Mouse (Mus musculus): ENCODE results near the gene Large1. TPM values are rescaled to one million over a fixed set of nuclear protein-coding genes. Genes with fewer than 3 reads are reported as not detected.

The Large1 gene
- total RNA-seq, 2 experiments from 2014 or later, result 25.2 to 33.0 TPM

- no peak for DNase-seq (ENCODE audit: low spot score)
Measured at GRCm38 (mm10) chr8:72812690-72813089, 540.6 kb downstream of the Large1 start.

GRCm38 (mm10) chr8:72801583-72801982 lies 551.8 kb downstream of the Large1 start:
- no peak for DNase-seq (ENCODE audit: low spot score)

- DNase-seq (ENCODE audit: low spot score), result no peak
Measured at GRCm38 (mm10) chr8:72780644-72781043, 572.7 kb downstream of the Large1 start.

GRCm38 (mm10) chr8:72777797-72778196 lies 575.5 kb downstream of the Large1 start:
- no peak for DNase-seq (ENCODE audit: low spot score)

GRCm38 (mm10) chr8:72766777-72767176 lies 586.6 kb downstream of the Large1 start:
- no peak for DNase-seq (ENCODE audit: low spot score)

- no peak for DNase-seq (ENCODE audit: low spot score)
Measured at GRCm38 (mm10) chr8:72765696-72766095, 587.6 kb downstream of the Large1 start.

Small RNA genes lying within 50 kb of the gene (microRNA-seq; reads per million reads assigned to microRNA genes)
- 1.4 reads per million for gene Mir28b

Measured in gastrocnemius, adult 18-20 months (tissue).